Mouse (Mus musculus) kidney, adult 18-20 months (tissue): ENCODE data around the gene Amd1.

ENCODE experiments used
- DNase-seq: peaks from one replicate; pipeline ENCODE4 v3.0.0; 2021

The Amd1 gene

GRCm38 (mm10) chr10:40302140-40302985 lies at the start of gene Amd1:
Gene Amd1 (minus strand): TSS chr10:40302186.
- DNase-seq = peak; percentile 100

- no peak for DNase-seq
Measured at GRCm38 (mm10) chr10:40351156-40351555, 49.2 kb upstream of the Amd1 start.

GRCm38 (mm10) chr10:40350245-40350932 lies 48.4 kb upstream of the Amd1 start:
- no peak for DNase-seq

- DNase-seq = no peak
Measured at GRCm38 (mm10) chr10:40349631-40350177, 47.7 kb upstream of the Amd1 start.

DNA sequence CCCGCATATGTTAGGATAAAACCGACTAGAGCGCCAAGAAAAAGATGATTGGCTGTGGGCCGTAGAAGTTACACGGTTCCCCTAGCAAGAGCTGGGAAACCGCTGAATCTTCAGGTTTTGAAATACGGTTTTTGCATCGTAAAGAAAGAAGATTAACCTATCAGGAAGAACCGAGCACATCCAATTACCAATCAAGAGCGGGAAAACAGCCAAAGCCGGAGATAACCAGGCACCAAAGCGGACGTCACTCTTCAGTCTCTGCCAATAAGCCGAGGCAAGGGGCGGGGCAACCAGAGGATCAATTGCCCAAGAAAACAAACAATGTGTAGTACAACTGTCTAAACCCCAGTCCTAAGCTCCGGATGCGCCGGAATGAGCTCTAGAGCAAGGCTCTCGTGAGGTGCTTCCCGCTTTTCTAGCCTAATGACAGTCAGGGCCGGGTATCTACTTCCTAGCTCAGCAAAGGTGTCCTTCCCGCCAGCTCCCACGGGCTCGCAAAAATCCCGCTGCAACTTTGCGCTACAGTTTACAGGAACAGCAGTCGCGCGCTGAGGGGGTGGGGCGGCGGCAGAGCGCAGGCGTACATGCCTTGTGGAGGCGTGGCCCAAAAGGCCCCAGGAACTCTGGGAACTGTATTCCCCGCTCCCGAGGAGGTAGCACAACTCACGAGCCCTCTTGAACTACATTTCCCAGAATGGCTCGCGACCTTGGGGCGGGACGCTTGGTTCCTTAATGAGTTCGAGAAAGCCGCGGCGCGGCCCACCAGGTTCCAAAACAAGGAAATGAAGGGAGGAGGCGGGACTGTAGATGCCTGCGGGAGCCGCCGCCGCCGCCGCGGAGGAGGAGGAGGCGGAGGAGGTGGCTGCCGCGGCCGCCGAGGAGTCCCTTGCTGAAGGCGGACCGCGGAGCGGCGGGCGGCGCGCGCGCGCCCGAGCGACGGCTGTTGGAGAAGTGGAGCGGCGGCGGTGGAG lies 46.9 kb upstream of the Amd1 start:
- DNase-seq = peak; percentile 98

DNA sequence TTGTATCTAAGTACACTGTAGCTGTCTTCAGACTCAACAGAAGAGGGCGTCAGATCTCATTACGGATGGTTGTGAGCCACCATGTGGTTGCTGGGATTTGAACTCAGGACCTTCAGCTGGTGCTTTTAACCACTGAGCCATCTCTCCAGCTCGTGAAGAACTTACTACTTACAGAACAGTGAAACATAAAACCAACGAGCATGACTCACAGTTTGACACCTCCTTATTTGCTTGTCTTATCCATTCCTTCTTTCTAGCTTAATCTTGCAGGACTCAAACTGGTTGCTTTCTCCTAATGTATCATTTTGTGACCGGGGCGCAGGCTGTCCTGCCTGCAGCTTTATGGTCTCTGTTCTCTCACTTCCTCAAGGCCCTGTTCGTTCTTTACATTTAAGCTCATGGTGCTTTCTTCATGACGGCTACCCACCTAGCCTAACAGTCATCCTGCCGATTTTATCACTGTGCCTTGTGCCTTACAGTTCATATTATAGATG lies 45.5 kb upstream of the Amd1 start:
- no peak for DNase-seq

DNA sequence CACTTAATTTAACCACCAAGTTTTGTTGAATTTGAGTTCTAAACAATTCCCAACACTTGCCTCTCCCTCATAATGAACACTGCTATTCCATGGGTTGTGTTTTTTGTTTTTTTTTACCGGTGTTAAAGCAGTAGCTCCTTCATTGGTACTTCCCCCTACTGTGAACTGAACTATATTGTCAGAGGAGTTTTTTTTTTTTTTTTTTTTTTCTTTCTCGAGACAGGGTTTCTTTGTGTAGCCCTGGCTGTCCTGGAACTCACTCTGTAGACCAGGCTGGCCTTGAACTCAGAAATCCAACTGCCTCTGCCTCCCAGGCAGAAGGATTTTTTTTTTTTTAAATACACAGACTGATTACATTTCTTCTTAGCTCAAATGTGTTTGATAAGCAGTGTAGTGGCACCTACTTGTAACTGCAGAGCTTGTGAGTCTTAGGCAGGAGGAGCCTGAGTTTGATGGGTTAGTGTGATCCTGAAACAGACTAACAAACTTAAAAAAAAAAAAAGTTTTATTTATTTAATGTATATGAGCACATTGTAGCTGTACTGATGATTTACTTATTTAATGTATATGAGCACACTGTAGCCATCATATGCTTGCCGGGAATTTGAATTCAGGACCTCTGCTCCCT lies 44.9 kb upstream of the Amd1 start:
- no peak for DNase-seq

DNA sequence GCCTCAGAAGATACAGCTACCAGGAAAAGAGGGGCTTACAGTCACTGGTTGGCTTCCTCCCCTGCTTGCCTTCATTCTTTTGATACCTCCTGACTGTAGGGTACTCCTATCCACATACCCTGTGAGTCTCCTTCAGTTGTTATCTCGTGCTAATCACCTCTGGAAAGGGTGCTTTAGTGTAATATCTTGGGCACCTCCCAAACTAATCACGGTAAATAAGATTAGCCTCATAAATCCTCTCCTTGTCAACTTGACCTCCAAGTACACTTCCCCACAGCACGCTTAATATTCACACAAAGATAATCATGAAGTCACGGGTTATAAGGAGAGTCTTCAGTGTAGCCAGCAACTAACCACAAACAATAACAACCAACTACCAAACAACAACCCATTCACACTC lies 40.0 kb upstream of the Amd1 start:
- no peak for DNase-seq

GRCm38 (mm10) chr10:40339351-40339964 lies 37.5 kb upstream of the Amd1 start, which contains the start of gene Cdk19:
Gene Cdk19 (plus strand): TSS chr10:40339564.
- DNase-seq = no peak

- DNase-seq = no peak
Measured at GRCm38 (mm10) chr10:40332864-40333263, 30.9 kb upstream of the Amd1 start.

GRCm38 (mm10) chr10:40330262-40330661 lies 28.3 kb upstream of the Amd1 start:
- DNase-seq = no peak

DNA sequence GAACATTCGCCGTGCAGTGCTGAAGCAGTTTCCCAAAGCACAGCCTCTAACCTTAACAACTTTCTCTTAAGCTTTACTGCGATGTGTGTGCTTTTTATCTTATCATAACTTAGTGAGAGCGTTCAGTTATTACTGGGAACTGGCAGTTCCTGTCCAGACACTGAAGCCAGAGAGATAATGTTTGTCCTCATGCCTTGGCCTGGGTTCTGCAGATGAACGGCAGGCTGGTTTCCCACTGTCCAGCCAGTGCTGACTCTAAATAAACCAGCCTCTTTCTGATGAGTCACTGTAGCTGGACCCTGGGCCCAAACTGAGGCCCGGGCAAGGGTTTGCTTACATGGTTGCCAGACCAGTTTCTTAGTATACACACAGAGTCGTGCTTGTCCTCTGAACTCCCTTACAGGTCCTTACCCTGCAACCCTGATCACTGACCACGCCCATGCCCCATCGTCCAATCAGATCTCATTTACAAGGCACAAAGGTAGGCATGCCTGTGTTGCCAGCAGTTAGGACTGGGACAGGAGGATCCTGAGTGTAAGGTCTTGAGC lies 26.1 kb upstream of the Amd1 start:
- peak; percentile 17 for DNase-seq

DNA sequence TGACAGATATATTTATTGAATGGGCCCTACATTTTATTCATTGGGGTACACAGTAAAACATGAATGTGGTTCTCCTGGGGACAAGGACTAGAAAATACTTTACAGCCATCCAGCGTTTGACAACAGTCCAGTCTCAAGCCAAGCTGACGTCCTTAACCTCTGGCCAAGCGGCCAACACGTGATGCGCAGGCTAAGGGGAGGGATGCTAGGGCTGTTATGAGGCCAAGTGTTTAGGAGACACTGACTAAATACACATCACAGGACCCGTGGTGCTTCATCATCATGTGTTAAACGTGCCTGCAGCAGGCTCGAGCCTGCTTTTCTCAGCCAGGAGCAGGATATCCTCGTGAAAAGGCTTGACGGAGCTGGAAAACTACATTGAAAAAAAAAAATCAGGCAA lies 18.3 kb upstream of the Amd1 start:
- no peak for DNase-seq

GRCm38 (mm10) chr10:40316841-40317585 lies 15.0 kb upstream of the Amd1 start:
- no peak for DNase-seq

DNA sequence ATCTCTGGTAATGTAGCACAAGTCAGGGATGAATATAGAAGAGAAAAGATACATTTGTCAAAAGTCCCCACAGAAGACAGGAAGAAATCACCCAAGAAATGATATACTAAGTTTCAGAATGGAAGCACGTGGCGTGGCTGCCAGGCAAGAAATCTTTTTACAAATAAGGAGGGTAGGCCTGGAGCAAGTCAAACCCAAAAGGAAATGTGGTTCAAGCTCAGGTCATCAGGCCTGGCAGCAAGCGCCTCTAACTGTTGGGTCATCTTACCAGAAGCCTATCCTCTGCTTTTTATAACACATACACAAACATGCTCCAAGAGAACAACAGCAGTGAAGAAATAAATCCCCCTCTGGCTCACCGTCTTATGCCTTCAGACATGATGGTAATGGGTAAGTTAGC lies 10.8 kb upstream of the Amd1 start:
- no peak for DNase-seq

DNA sequence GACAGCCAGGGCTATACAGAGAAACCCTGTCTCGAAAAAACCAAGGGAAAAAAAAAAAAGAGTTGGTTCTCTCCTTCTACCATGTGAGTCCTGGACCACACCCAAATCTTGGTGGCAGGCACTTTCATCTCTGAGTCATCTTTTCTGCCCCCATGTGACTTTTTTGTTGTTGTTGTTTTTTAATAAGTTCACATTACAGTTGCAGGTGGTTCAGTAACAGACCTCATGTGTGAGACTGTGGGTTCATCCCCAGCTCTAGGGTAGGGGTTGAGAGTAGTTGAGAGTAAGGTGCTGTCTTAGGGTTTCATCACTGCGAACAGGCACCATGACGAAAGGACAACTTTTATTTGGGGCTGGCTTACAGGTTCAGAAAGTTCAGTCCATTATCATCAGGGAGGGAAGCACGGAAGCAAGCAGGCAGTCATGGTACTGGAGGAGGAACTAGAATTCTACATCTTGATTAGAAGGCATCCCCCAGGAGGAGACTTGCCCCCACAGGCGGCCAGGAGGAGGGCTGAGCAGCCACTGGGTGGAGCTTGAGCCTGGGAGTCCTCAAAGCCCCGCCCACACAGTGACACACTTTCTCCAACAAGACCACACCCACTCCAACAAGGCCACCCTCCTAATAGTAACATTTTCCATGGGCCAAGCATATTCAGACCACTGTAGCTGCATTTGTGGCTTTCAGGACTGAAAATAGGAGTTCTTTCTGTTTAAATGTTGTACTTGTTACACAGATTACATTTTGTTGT lies 8.1 kb upstream of the Amd1 start:
- no peak for DNase-seq

DNA sequence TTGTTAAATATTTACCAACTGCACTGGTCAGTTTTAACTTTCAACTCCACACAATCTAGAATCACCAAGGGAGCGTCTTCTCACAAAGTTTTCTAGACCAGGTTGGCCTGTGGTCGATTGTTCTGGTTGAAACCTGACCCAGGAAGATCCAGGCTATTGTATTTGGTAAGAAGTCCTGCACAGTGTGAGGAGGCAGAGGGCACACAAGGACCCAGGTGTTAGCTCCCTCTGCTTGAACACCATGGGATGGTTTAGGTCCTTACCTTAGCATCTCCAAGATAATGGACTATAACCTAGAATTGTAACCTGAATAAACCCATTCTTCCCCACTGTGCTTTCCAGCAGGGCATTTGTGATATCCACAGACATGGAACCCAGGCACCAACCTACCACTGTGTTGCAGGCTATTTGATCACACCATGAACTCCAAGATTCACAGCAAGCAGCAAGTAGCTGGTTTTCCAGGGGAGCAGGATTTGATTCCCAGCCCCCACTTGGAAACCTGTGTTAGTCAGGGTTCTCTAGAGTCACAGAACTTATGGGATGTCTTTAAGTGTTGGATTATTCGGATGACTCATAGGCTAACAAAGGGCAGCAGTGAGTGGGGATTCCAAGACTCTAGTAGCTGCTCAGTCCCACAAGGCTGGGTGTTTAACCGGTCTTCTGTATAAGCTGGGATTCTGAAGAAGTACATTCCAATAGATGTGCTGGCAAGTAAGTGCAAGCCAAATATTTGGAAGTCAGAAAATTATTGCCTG lies 6.0 kb upstream of the Amd1 start:
- no peak for DNase-seq

DNA sequence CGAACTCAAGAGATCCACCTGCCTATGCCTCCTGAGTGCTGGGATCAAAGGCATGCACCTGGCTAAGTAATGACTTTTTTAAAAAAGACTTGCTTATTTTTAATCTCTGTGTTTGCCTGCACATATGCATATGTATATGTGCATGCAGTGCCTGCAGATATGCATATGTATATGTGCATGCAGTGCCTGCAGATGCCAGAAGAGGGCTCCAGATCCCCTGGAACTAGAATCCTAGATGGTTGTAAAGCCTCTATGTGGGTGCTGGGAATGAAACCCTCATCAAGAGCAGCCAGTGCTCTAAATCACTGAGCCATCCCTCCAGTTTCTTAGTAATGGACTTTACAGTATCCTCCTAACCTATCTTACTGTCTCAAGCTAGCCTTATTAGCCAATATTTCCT lies 4.0 kb upstream of the Amd1 start:
- DNase-seq = no peak
